In the genomic region with DNA sequence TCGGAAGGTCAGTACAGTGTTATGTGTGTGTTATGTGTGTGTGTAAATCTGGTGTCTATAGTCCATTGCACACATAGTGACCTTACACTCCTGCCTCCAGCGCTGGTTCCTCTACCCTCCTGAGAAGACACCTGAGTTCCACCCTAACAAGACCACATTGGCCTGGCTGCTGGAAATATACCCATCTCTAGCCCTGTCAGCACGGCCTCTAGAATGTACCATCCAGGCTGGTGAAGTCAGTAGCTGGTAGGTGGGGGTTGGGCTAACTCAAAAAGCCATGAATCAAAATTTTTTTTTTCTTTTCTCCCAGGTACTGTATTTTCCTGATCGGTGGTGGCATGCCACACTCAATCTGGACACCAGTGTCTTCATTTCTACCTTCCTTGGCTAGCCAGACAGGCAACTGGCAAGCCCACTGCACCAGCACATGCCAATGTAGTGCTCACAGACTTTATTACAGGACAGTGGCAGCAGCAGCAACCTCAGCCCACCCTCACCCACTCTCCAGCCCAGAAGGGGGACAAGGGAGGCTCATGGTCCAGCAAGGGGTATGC, we compare ENCODE assay signal across 1 mouse cellular context.
TF ChIP-seq lines count a peak whose summit lies in the region.

No protein-coding gene starts in this region.

TF ChIP-seq in MEL, 35 proteins besides CTCF, POLR2A, EP300 and RAD21:
- TF ChIP-seq SMC3 (IDR thresholded peaks at IDR 0.05; ENCODE audit: low read depth, low read length) (no peak; the same call in 1 of the 2 replicates), POLR2AphosphoS2 (IDR thresholded peaks at IDR 0.05; ENCODE audit: low read length) (peak; percentile 41; the same call in 1 of the 2 replicates), BHLHE40 (IDR thresholded peaks at IDR 0.05; ENCODE audit: borderline replicate concordance, low read depth, low read length) (no peak), ZMIZ1 (IDR thresholded peaks at IDR 0.05; ENCODE audit: low read depth, low read length) (peak; percentile 50), HCFC1 (IDR thresholded peaks at IDR 0.05; ENCODE audit: low read depth, low read length) (no peak)
